Mouse (Mus musculus) heart, postnatal 0 days (tissue): ENCODE measurements around the gene Tmem201.

Source experiments
- CTCF ChIP-seq: IDR thresholded peaks from 2 replicates; pipeline ENCODE4 v1.5.1; 2016; ENCODE audit warnings: antibody characterized with exemption, control low read depth, low read depth
- EP300 ChIP-seq: IDR thresholded peaks from 2 replicates; pipeline ENCODE4 v1.6.1; 2016; ENCODE audit warnings: antibody characterized with exemption, low read depth

GRCm38 (mm10) chr4:149732313-149732712 is 5.5 kb downstream of the Tmem201 start:
- TF ChIP-seq CTCF (no peak), EP300 (no peak)
